Mouse (Mus musculus): ENCODE measurements at regions not wholly inside any gene's neighbourhood (a gene's known extent, or its start where the extent isn't known, plus 50 kb on each side); places are given as distances from the start of the nearest gene placed in this dataset.

DNA sequence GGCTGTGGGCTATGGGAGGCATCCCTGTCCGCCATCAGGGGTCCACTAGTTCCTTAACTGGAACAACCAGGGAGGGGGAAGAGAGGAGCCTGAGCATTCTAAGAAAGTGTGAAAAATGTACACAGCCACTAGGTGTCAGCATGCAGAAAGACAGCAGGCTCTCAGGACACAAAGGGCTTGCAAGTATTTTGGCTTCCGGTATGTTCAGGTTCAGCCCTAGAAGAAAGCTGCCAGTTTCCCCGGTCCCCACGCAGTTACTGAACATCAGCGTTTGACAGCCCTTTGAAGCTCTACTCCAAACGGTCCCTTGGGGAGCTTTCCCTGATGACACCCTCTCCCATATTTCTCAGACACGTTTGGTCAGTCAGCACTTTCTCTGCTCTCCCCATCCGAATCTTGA, 130.1 kb downstream of the Tent5c start:
- TF ChIP-seq CTCF (IDR thresholded peaks at IDR 0.05; ENCODE audit: low read depth, low read length), result no peak
- TF ChIP-seq GATA1 (IDR thresholded peaks at IDR 0.05; ENCODE audit: borderline replicate concordance, low read length), result no peak
- TF ChIP-seq TAL1 (conservative IDR thresholded peaks at IDR 0.05; ENCODE audit: low read depth, low read length), result no peak
- no peak for TF ChIP-seq POLR2AphosphoS5 (IDR thresholded peaks at IDR 0.05; ENCODE audit: insufficient replicate concordance, low read depth, low read length)
